Mouse (Mus musculus): Measurements from ENCODE around the gene Lactbl1. TPM values are rescaled to one million over a fixed set of nuclear protein-coding genes. Genes with fewer than 3 reads are reported as not detected.

Gene Lactbl1
- not detected in 2 replicates for polyA plus RNA-seq (2014; fragmentation: Nextera tagmentation; extraction: Ambion mirVana)

DNA sequence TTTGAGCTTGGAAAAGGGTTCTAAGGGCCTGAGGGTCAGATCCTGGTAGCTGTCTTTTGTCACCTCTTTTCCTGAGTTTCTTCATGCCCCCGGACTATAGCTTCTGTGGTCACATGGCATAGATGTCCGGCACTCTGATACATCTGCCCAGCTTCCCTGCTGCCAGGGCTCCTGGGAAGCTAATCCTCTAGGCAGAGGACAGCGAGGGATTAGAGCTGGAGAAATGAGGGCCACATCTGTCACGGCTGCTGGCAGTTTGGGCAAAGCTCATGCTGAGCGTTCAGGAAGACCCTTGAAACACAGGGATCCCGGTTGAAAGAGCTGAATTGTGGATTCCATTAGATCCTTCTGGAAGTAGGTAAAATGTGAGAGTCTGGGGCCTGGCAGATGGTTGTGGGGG is at the start of gene Lactbl1:
Lactbl1 (plus strand) TSS at position 234 of the 400 bp plus-strand sequence.
- no peak within 1 kb of the TSS for H3K4me2 ChIP-seq
- H3K9me3 ChIP-seq (ENCODE audit: control insufficient read depth, low read length), result no peaks in the 10 kb centered on the region
- ATAC-seq (replicated peaks; ENCODE audit: low FRiP score) (no peak), DNase-seq (ENCODE audit: low spot score) (no peak)
- WGBS, result 60% methylated on average over 6 of the region's 6 CpGs
- no peak within 1 kb of the TSS for H3K4me3 ChIP-seq (ENCODE audit: low read depth, low read length)
- no peaks in the 10 kb centered on the region for H3K36me3 ChIP-seq (ENCODE audit: control insufficient read depth, insufficient read depth, low read length)
- no peak within 1 kb of the TSS for H3K9ac ChIP-seq (ENCODE audit: low read depth, low read length)
- no peaks in the 10 kb centered on the region for H3K4me1 ChIP-seq (replicated peaks; ENCODE audit: control insufficient read depth, insufficient read depth, low read length)
- H3K27me3 ChIP-seq (replicated peaks; ENCODE audit: control insufficient read depth, insufficient read depth, low read length), result no peaks in the 10 kb centered on the region
- H3K27ac ChIP-seq (ENCODE audit: low read depth, low read length), result no peak within 1 kb of the TSS

- Histone ChIP-seq H3K9me3 (ENCODE audit: control insufficient read depth, low read length) (no peaks in the 10 kb centered on the region), H3K36me3 (ENCODE audit: control insufficient read depth, insufficient read depth, low read length) (no peaks in the 10 kb centered on the region), H3K27ac (ENCODE audit: low read depth, low read length) (no peak overlapping the region), H3K4me3 (ENCODE audit: low read depth, low read length) (no peak overlapping the region), H3K9ac (ENCODE audit: low read depth, low read length) (no peak overlapping the region), H3K4me2 (no peak overlapping the region), H3K27me3 (replicated peaks; ENCODE audit: control insufficient read depth, insufficient read depth, low read length) (no peaks in the 10 kb centered on the region), H3K4me1 (replicated peaks; ENCODE audit: control insufficient read depth, insufficient read depth, low read length) (peaks cover under 1% of the 10 kb centered on the region)
- DNase-seq (ENCODE audit: low spot score) (no peak), ATAC-seq (replicated peaks; ENCODE audit: low FRiP score) (no peak)
- 88% methylated on average over 3 of the region's 3 CpGs for WGBS
Measured at GRCm38 (mm10) chr4:136581885-136582284, 40.5 kb upstream of the Lactbl1 start.

GRCm38 (mm10) chr4:136587221-136587827 is 35.1 kb upstream of the Lactbl1 start:
- peak overlapping the region; percentile 47 for H3K4me2 ChIP-seq
- peak; percentile 53; the same call in 1 of the 2 replicates for ATAC-seq (replicated peaks; ENCODE audit: low FRiP score)

DNA sequence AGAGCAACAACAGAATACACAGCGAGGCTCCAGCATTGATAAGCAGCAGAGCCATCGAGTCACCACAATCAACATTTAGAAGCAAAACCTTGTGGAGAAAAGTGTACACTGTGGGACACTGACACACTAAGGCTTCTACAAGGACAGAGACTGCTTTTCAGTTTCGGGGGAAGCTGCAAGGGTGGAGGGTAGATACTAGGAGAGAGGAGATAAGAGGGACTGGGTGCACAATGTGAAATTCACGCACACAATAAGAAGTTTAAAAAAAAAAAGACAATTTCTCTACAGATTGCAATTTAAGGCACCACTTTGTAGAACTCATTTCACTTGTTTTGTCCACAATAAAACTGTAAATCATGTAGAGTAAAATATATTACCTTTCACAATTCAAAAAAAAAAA is 34.4 kb upstream of the Lactbl1 start:
- Histone ChIP-seq H3K4me3 (ENCODE audit: low read depth, low read length) (no peak overlapping the region), H3K9ac (ENCODE audit: low read depth, low read length) (no peak overlapping the region), H3K36me3 (ENCODE audit: control insufficient read depth, insufficient read depth, low read length) (peaks cover 4% of the 10 kb centered on the region; the same call in 1 of the 2 replicates), H3K9me3 (ENCODE audit: control insufficient read depth, low read length) (no peaks in the 10 kb centered on the region), H3K4me1 (replicated peaks; ENCODE audit: control insufficient read depth, insufficient read depth, low read length) (peaks cover 19% of the 10 kb centered on the region), H3K4me2 (peak overlapping the region; percentile 47), H3K27me3 (replicated peaks; ENCODE audit: control insufficient read depth, insufficient read depth, low read length) (no peaks in the 10 kb centered on the region), H3K27ac (ENCODE audit: low read depth, low read length) (peak overlapping the region; percentile 52; the same call in 1 of the 2 replicates)
- 40% methylated on average over 4 of the region's 4 CpGs for WGBS
- ATAC-seq (replicated peaks; ENCODE audit: low FRiP score) (peak; percentile 79), DNase-seq (ENCODE audit: low spot score) (no peak)

More at GRCm38 (mm10) chr4:136587221-136587827, 35.1 kb upstream of the Lactbl1 start:
- no peaks in the 10 kb centered on the region for H3K27me3 ChIP-seq (replicated peaks; ENCODE audit: control insufficient read depth, insufficient read depth, low read length)
- H3K4me3 ChIP-seq (ENCODE audit: low read depth, low read length), result no peak overlapping the region
- no peak overlapping the region for H3K9ac ChIP-seq (ENCODE audit: low read depth, low read length)
- peak overlapping the region; percentile 52; the same call in 1 of the 2 replicates for H3K27ac ChIP-seq (ENCODE audit: low read depth, low read length)
- 81% methylated on average over 4 of the region's 4 CpGs for WGBS
- no peak for DNase-seq (ENCODE audit: low spot score)
- peaks cover 14% of the 10 kb centered on the region for H3K4me1 ChIP-seq (replicated peaks; ENCODE audit: control insufficient read depth, insufficient read depth, low read length)
- H3K36me3 ChIP-seq (ENCODE audit: control insufficient read depth, insufficient read depth, low read length), result no peaks in the 10 kb centered on the region; the same call in 1 of the 2 replicates
- no peaks in the 10 kb centered on the region for H3K9me3 ChIP-seq (ENCODE audit: control insufficient read depth, low read length)

- Histone ChIP-seq H3K4me2 (no peak overlapping the region; the same call in 1 of the 2 replicates), H3K9ac (ENCODE audit: low read depth, low read length) (no peak overlapping the region), H3K27me3 (replicated peaks; ENCODE audit: control insufficient read depth, insufficient read depth, low read length) (no peaks in the 10 kb centered on the region), H3K4me1 (replicated peaks; ENCODE audit: control insufficient read depth, insufficient read depth, low read length) (peaks cover 16% of the 10 kb centered on the region), H3K36me3 (ENCODE audit: control insufficient read depth, insufficient read depth, low read length) (peaks cover 4% of the 10 kb centered on the region; the same call in 1 of the 2 replicates), H3K27ac (ENCODE audit: low read depth, low read length) (no peak overlapping the region), H3K4me3 (ENCODE audit: low read depth, low read length) (no peak overlapping the region), H3K9me3 (ENCODE audit: control insufficient read depth, low read length) (no peaks in the 10 kb centered on the region)
- 40% methylated on average over 4 of the region's 4 CpGs for WGBS
- ATAC-seq (replicated peaks; ENCODE audit: low FRiP score) (no peak; the same call in 1 of the 2 replicates), DNase-seq (ENCODE audit: low spot score) (no peak)
Measured at GRCm38 (mm10) chr4:136592111-136592510, 30.3 kb upstream of the Lactbl1 start.

DNA sequence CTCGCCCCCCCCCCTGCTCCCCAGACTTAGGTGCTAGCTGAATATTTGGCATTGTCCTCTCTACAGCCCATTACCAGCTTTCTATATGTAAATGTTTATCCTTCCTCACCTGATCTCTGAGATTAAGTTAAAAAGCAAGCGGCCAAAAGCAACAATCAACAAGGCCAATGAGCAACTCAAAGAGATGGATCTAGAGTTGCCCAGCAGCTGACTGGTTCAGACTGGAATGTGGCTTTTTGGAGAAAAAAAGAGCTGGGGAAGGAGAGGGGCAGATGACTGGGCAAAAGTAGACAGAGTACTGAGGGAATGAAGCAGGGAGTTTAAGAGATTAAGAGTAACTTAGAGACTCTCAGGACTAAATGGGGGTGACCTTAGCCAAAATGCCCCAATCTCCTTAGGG is 28.4 kb upstream of the Lactbl1 start:
- Histone ChIP-seq H3K4me3 (ENCODE audit: low read depth, low read length) (no peak overlapping the region), H3K9ac (ENCODE audit: low read depth, low read length) (no peak overlapping the region), H3K4me1 (replicated peaks; ENCODE audit: control insufficient read depth, insufficient read depth, low read length) (peaks cover 10% of the 10 kb centered on the region; the same call in 1 of the 2 replicates), H3K4me2 (no peak overlapping the region), H3K27me3 (replicated peaks; ENCODE audit: control insufficient read depth, insufficient read depth, low read length) (no peaks in the 10 kb centered on the region), H3K27ac (ENCODE audit: low read depth, low read length) (no peak overlapping the region), H3K36me3 (ENCODE audit: control insufficient read depth, insufficient read depth, low read length) (peaks cover 4% of the 10 kb centered on the region; the same call in 1 of the 2 replicates), H3K9me3 (ENCODE audit: control insufficient read depth, low read length) (no peaks in the 10 kb centered on the region)
- 83% methylated on average over 2 of the region's 2 CpGs for WGBS
- ATAC-seq (replicated peaks; ENCODE audit: low FRiP score), result no peak
- no peak for DNase-seq (ENCODE audit: low spot score)

DNA sequence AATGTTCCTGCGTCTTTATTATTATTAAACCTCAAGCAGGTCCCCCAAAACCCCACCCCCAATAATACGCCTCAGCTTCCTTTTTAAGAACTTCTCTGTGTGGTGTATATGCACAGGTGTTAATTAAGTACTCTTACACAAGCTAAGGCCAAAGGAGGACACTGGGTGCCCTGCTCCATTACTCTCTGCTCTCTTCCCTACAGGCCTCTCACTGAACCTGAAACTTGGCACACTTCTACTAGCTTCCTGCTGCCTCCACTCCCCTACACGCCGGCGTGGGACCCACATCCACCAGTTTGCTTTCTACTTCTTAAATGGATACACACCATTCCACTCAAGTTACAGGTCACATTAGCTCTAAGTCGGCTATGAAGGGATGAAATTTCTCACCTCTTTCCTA is 27.2 kb upstream of the Lactbl1 start:
- Histone ChIP-seq H3K9ac (ENCODE audit: low read depth, low read length) (no peak overlapping the region), H3K4me1 (replicated peaks; ENCODE audit: control insufficient read depth, insufficient read depth, low read length) (peaks cover 7% of the 10 kb centered on the region; the same call in 1 of the 2 replicates)

GRCm38 (mm10) chr4:136598268-136598876 is 24.0 kb upstream of the Lactbl1 start:
- no peaks in the 10 kb centered on the region; the same call in 1 of the 2 replicates for H3K36me3 ChIP-seq (ENCODE audit: control insufficient read depth, insufficient read depth, low read length)
- ATAC-seq (replicated peaks; ENCODE audit: low FRiP score) (no peak), DNase-seq (ENCODE audit: low spot score) (no peak)
- WGBS, result 81% methylated on average over 7 of the region's 7 CpGs
- no peak overlapping the region for H3K27ac ChIP-seq (ENCODE audit: low read depth, low read length)
- H3K27me3 ChIP-seq (replicated peaks; ENCODE audit: control insufficient read depth, insufficient read depth, low read length), result no peaks in the 10 kb centered on the region
- no peak overlapping the region for H3K4me2 ChIP-seq
- H3K9ac ChIP-seq (ENCODE audit: low read depth, low read length), result no peak overlapping the region
- no peaks in the 10 kb centered on the region for H3K9me3 ChIP-seq (ENCODE audit: control insufficient read depth, low read length)
- H3K4me3 ChIP-seq (ENCODE audit: low read depth, low read length), result no peak overlapping the region
- H3K4me1 ChIP-seq (replicated peaks; ENCODE audit: control insufficient read depth, insufficient read depth, low read length), result peaks cover 13% of the 10 kb centered on the region

More for the DNA sequence above, 27.2 kb upstream of the Lactbl1 start:
- Histone ChIP-seq H3K9me3 (ENCODE audit: control insufficient read depth, low read length) (no peaks in the 10 kb centered on the region), H3K4me3 (ENCODE audit: low read depth, low read length) (no peak overlapping the region), H3K36me3 (ENCODE audit: control insufficient read depth, insufficient read depth, low read length) (peaks cover 4% of the 10 kb centered on the region; the same call in 1 of the 2 replicates), H3K27ac (ENCODE audit: low read depth, low read length) (no peak overlapping the region), H3K4me2 (no peak overlapping the region), H3K27me3 (replicated peaks; ENCODE audit: control insufficient read depth, insufficient read depth, low read length) (no peaks in the 10 kb centered on the region)
- DNase-seq (ENCODE audit: low spot score) (no peak), ATAC-seq (replicated peaks; ENCODE audit: low FRiP score) (no peak)
- WGBS, result 84% methylated on average over 6 of the region's 6 CpGs
